Mouse (Mus musculus): ENCODE results near the gene Elf3. TPM values are rescaled to one million over a fixed set of nuclear protein-coding genes. Genes with fewer than 3 reads are reported as not detected.
"Not testable (repeated sequence)": the region's sequence is repeated elsewhere in the genome, so short reads cannot be mapped to it uniquely, and the experiment has no call there.

Elf3 gene
- polyA plus RNA-seq, 1 experiment from 2014 or later, result 1.3 TPM

DNA sequence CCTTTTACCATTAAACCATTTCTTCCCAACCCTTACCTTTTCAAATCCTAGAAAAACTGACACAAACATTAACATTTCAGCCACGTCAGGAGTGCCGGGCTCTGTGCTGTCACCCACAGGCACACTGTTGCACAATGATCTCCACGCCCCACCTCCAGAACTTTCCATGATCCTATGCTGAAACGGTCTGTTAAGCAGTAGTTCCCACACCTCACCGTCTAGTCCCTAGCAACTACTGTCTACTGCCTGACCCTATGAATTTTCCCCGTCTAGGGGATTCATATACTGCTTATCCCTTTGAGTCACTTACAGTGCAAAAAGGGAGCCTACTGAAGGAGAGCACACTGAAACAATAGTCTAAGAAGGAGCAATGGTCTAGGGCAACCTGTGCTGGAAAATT is 24.4 kb downstream of the Elf3 start:
- Histone ChIP-seq H3K4me1 (no peaks in the 10 kb centered on the region), H3K4me2 (no peak overlapping the region), H3K36me3 (replicated peaks) (no peaks in the 10 kb centered on the region), H3K9ac (no peak overlapping the region), H3K9me3 (no peaks in the 10 kb centered on the region), H3K4me3 (replicated peaks) (no peak overlapping the region), H3K27me3 (0 out of 2 replicates have a peak, but pooled peaks cover 3% of the 10 kb centered on the region), H3K27ac (no peak overlapping the region)
- ATAC-seq (ENCODE audit: low FRiP score), result no peak
- 90% methylated on average over 6 of the region's 6 CpGs for WGBS

DNA sequence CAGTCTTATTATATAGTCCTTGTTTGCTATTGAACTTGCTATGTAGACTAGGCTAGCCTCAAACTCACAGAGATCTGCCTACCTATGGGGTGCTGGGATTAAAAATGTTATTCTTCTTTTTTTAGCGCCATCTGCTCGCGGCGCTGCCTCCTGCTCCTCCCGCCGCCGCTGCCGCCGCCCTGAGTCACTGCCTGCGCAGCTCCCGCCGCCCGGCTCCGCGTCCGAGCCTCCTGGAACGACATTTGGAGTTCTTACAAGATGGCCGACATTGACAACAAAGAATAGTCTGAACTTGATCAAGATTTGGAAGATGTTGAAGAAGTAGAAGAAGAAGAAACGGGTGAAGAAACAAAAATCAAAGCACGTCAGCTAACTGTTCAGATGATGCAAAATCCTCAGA is 26.5 kb downstream of the Elf3 start:
- H3K36me3 ChIP-seq (replicated peaks); ATAC-seq (ENCODE audit: low FRiP score); H3K4me3 ChIP-seq (replicated peaks); H3K9me3 ChIP-seq; H3K9ac ChIP-seq; H3K4me2 ChIP-seq; H3K27me3 ChIP-seq; H3K27ac ChIP-seq; H3K4me1 ChIP-seq: not testable (repeated sequence)
- WGBS, result 86% methylated on average over 20 of the region's 20 CpGs

GRCm38 (mm10) chr1:135227339-135227950 is 30.9 kb downstream of the Elf3 start:
- WGBS, result 81% methylated on average over 13 of the region's 13 CpGs
- Histone ChIP-seq H3K4me2 (no peak overlapping the region), H3K4me3 (replicated peaks) (no peak overlapping the region), H3K4me1 (no peaks in the 10 kb centered on the region), H3K36me3 (replicated peaks) (no peaks in the 10 kb centered on the region), H3K9me3 (no peaks in the 10 kb centered on the region), H3K27me3 (no peaks in the 10 kb centered on the region), H3K9ac (no peak overlapping the region), H3K27ac (no peak overlapping the region)
- no peak for ATAC-seq (ENCODE audit: low FRiP score)

GRCm38 (mm10) chr1:135224981-135225604 is 33.3 kb downstream of the Elf3 start:
- H3K4me1 ChIP-seq, result no peaks in the 10 kb centered on the region
- H3K9ac ChIP-seq, result no peak overlapping the region
- no peak overlapping the region for H3K4me2 ChIP-seq
- ATAC-seq (ENCODE audit: low FRiP score), result no peak
- no peaks in the 10 kb centered on the region for H3K9me3 ChIP-seq
- H3K4me3 ChIP-seq (replicated peaks), result no peak overlapping the region
- H3K36me3 ChIP-seq (replicated peaks), result no peaks in the 10 kb centered on the region
- 76% methylated on average over 6 of the region's 6 CpGs for WGBS
- no peaks in the 10 kb centered on the region for H3K27me3 ChIP-seq
- H3K27ac ChIP-seq, result peak overlapping the region; percentile 36; the same call in 1 of the 2 replicates

- Histone ChIP-seq H3K4me1 (no peaks in the 10 kb centered on the region), H3K27me3 (no peaks in the 10 kb centered on the region), H3K36me3 (replicated peaks) (no peaks in the 10 kb centered on the region), H3K9me3 (no peaks in the 10 kb centered on the region), H3K9ac (no peak overlapping the region), H3K27ac (no peak overlapping the region), H3K4me3 (replicated peaks) (no peak overlapping the region), H3K4me2 (no peak overlapping the region)
- no peak for ATAC-seq (ENCODE audit: low FRiP score)
- WGBS, result 90% methylated on average over 3 of the region's 3 CpGs
Measured at GRCm38 (mm10) chr1:135224147-135224546, 34.2 kb downstream of the Elf3 start.

GRCm38 (mm10) chr1:135217607-135218233 is 40.6 kb downstream of the Elf3 start:
- H3K4me1 ChIP-seq, result peaks cover 5% of the 10 kb centered on the region; the same call in 1 of the 2 replicates
- ATAC-seq (ENCODE audit: low FRiP score), result no peak
- no peak overlapping the region for H3K9ac ChIP-seq
- H3K9me3 ChIP-seq, result no peaks in the 10 kb centered on the region
- WGBS, result 45% methylated on average over 13 of the region's 13 CpGs
- H3K36me3 ChIP-seq (replicated peaks), result no peaks in the 10 kb centered on the region
- H3K27me3 ChIP-seq, result no peaks in the 10 kb centered on the region
- no peak overlapping the region for H3K4me2 ChIP-seq
- H3K27ac ChIP-seq, result no peak overlapping the region
- H3K4me3 ChIP-seq (replicated peaks), result no peak overlapping the region

DNA sequence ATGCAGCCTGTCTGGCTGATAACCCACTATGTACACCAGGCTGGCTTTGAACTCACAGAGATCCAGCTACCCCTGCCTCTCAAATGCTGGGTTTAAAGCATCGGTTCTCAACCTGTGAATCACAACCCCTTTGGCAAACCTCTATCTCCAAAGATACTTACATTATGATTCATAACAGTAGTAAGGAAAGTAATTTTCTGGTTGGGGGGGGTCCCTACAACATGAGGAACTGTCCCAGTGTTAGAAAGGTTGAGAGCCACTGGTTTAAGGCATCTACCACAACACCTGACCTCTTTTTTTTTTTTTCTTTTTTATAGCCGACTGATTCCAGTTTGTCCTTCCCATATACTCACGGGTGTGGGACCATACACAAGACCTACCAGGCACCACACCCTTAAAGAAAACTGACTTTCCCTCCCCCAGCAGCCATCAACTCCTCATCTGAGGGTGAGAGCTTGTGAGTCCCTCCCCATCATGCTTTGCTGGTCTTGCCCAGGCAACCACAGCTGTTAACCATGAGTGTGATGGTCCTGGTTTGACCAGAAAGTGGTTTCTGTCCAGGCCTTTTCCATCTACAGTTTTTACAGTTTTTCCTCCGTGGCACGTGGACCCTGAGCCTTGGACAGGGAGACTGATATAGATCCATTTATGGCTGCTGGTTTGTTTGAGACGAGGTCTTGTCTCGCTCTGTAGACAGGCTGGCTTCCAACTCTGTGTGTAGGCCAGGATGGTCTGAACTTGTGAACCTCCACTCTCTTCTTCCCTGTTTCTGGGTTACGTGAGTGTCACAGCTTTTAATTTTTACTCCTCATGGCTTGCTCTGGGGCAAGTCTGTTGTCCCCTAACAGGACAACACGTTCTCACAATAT is 44.4 kb downstream of the Elf3 start:
- Histone ChIP-seq H3K9ac (no peak overlapping the region), H3K4me2 (no peak overlapping the region), H3K9me3 (no peaks in the 10 kb centered on the region), H3K27ac (no peak overlapping the region), H3K4me3 (replicated peaks) (no peak overlapping the region), H3K36me3 (replicated peaks) (no peaks in the 10 kb centered on the region), H3K4me1 (peaks cover 5% of the 10 kb centered on the region; the same call in 1 of the 2 replicates), H3K27me3 (no peaks in the 10 kb centered on the region)
- ATAC-seq (ENCODE audit: low FRiP score), result no peak
- 88% methylated on average over 9 of the region's 9 CpGs for WGBS

DNA sequence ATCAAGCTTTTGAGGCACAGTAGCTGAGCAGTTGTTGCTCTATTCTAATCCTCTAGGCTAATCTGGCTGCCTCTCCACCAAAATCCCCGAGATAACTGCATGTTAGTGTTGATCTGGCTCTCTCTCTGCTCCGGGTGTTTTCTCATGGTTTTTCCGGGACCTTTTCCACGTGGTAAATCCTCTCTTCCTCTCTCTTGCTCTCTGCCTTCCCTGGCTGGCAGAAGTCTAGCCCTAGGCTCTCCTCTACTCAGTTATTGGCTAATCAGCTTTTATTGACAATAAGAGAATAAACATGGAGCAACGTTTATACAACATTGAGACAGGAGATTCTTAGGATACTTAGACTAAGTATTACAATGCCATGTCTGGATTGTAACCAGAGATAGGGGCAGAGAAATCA is 47.9 kb downstream of the Elf3 start:
- Histone ChIP-seq H3K9me3 (no peaks in the 10 kb centered on the region), H3K4me2 (no peak overlapping the region), H3K4me1 (no peaks in the 10 kb centered on the region), H3K4me3 (replicated peaks) (no peak overlapping the region), H3K27ac (no peak overlapping the region), H3K27me3 (no peaks in the 10 kb centered on the region), H3K36me3 (replicated peaks) (no peaks in the 10 kb centered on the region), H3K9ac (no peak overlapping the region)
- ATAC-seq (ENCODE audit: low FRiP score), result no peak
- 65% methylated on average over 5 of the region's 5 CpGs for WGBS

DNA sequence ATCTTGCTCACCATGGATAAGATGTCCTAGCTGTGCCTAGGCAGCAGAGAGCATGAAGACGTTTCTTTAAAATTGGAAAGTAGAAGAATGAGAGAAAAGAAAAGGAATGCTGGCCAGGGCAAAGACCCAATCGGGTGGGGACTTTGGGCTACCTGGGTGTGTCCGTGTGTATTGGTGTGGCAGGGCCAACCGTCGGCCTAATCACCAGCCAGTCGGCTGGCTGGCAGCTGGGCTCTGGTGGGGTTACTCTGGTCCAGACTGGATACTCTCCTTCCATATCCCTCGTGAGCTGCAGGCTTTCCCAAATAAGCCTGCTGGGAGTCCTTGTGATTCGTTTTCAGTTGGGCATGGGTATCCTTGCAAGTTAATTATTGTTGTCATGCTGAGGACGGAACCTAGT is 49.7 kb downstream of the Elf3 start:
- H3K27ac ChIP-seq, result no peak overlapping the region
- no peak for ATAC-seq (ENCODE audit: low FRiP score)
- 74% methylated on average over 9 of the region's 9 CpGs for WGBS

GRCm38 (mm10) chr1:135206586-135207339 is 51.6 kb downstream of the Elf3 start:
- Histone ChIP-seq H3K9me3 (no peaks in the 10 kb centered on the region), H3K4me3 (replicated peaks) (no peak overlapping the region), H3K27me3 (no peaks in the 10 kb centered on the region), H3K27ac (no peak overlapping the region), H3K9ac (no peak overlapping the region), H3K4me2 (no peak overlapping the region), H3K36me3 (replicated peaks) (no peaks in the 10 kb centered on the region), H3K4me1 (peaks cover 9% of the 10 kb centered on the region)
- WGBS, result 93% methylated on average over 14 of the region's 14 CpGs
- ATAC-seq (ENCODE audit: low FRiP score), result no peak

More for the DNA sequence above, 49.7 kb downstream of the Elf3 start:
- no peaks in the 10 kb centered on the region for H3K36me3 ChIP-seq (replicated peaks)
- H3K27me3 ChIP-seq, result no peaks in the 10 kb centered on the region
- H3K9me3 ChIP-seq, result no peaks in the 10 kb centered on the region
- H3K9ac ChIP-seq, result no peak overlapping the region
- peaks cover 9% of the 10 kb centered on the region for H3K4me1 ChIP-seq
- H3K4me3 ChIP-seq (replicated peaks), result no peak overlapping the region
- H3K4me2 ChIP-seq, result no peak overlapping the region

GRCm38 (mm10) chr1:135205257-135205656 is 53.1 kb downstream of the Elf3 start:
- Histone ChIP-seq H3K9ac (no peak overlapping the region), H3K36me3 (replicated peaks) (no peaks in the 10 kb centered on the region), H3K27me3 (no peaks in the 10 kb centered on the region), H3K4me1 (peaks cover 9% of the 10 kb centered on the region), H3K4me3 (replicated peaks) (no peak overlapping the region), H3K27ac (no peak overlapping the region), H3K4me2 (no peak overlapping the region), H3K9me3 (no peaks in the 10 kb centered on the region)
- 60% methylated on average over 4 of the region's 4 CpGs for WGBS
- no peak for ATAC-seq (ENCODE audit: low FRiP score)

All from forebrain, embryonic 12.5 days (tissue).